Mouse (Mus musculus) thymus, adult 2 months (tissue): ENCODE data around the gene Ces1b.

Source experiments
- CTCF ChIP-seq: fragments of 200-500 bp; IDR thresholded peaks from 2 replicates; pipeline ENCODE4 v1.5.1; 2012; ENCODE audit warnings: mild to moderate bottlenecking, control low read depth, low read length, moderate library complexity, borderline replicate concordance; ENCODE audit not compliant: control insufficient read depth, poor library complexity, insufficient read depth; ENCODE audit errors: extremely low read depth
- POLR2A ChIP-seq: fragments of 200-500 bp; IDR thresholded peaks from 2 replicates; pipeline ENCODE4 v1.6.1; 2012; ENCODE audit warnings: mild to moderate bottlenecking, low read length, control low read depth, moderate library complexity; ENCODE audit not compliant: control insufficient read depth, poor library complexity, insufficient read depth; ENCODE audit errors: extremely low read depth

GRCm38 (mm10) chr8:93038831-93039230, 41.0 kb downstream of the Ces1b start:
- TF ChIP-seq CTCF: no peak
- no peak for TF ChIP-seq POLR2A
